Mouse (Mus musculus) layer of hippocampus, adult 8-10 months (tissue): ENCODE results near the gene Astn2. TPM values are rescaled to one million over a fixed set of nuclear protein-coding genes. Genes with fewer than 3 reads are reported as not detected.
A peak's percentile ranks its signal among the peaks of the same experiment; 100 is the strongest.

Experiments used
- DNase-seq, 2 experiments: peaks; one replicate each; pipeline ENCODE4 v3.0.0; 2022; ENCODE audit warnings: low spot score in 2 of 2
- total RNA-seq, 4 experiments: library from RNA; stranded (reverse); gene quantifications; 2 replicates each; pipeline ENCODE4 v1.2.4; 2022

Astn2 gene
- total RNA-seq, 4 experiments from 2014 or later, result 26.5 to 27.7 (median 27.3) TPM

GRCm38 (mm10) chr4:65762116-65762515 is 642.3 kb downstream of the Astn2 start:
- DNase-seq, result no peak

- DNase-seq, result no peak
These were observed 642.8 kb downstream of the Astn2 start for GRCm38 (mm10) chr4:65761658-65762057.

- no peak for DNase-seq
These were observed 645.6 kb downstream of the Astn2 start for GRCm38 (mm10) chr4:65758875-65759201.

GRCm38 (mm10) chr4:65758174-65758874 is 646.1 kb downstream of the Astn2 start:
- DNase-seq, result no peak

DNA sequence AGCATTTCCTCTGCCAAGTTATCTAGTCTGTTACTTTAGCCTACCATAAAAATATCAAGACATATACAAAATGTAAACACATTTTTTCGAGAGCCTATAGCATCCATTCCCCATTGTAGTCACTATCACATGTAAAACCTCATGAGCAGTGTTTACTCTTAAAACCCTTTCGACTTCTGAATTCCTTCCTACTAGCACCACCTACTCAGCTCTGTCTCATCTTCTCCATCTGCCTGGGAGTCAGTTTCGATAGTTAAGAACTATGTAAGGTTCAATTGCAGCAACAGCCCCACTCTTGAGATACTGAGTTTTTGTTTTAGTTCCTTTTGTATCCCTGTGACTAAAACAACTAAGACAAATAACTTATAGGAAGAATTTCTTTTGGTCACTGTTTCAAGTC is 651.5 kb downstream of the Astn2 start:
- no peak for DNase-seq

GRCm38 (mm10) chr4:65744788-65745187 is 659.6 kb downstream of the Astn2 start:
- DNase-seq, result no peak

GRCm38 (mm10) chr4:65744088-65744610 is 660.3 kb downstream of the Astn2 start:
- DNase-seq, result no peak

DNA sequence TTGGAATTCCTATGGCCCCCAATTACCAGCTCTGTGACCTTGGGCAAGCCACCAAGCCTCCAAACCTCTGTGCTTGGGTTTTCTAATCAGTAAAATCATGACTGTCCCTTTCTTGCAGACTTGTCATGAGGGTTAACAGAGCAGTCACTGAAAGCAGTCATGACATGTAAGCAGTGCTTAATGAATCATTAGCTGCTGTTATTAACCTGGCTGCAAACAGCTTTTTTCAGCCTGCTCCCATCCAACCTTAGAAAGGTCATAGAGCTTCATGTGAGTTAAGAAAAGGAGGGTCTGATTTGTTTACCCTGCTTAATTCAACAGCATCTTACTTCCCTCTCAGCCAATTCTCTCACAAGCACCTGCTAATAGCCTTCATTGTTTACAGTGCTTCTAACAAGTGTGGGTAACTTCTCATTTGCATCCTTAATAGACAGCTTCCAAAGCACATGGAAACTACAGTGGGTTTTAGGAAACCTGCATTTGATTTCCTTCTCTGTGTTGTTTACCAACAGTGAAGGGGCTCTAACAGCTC is 661.2 kb downstream of the Astn2 start:
- DNase-seq, result no peak

- DNase-seq, result no peak
These were observed 680.0 kb downstream of the Astn2 start for GRCm38 (mm10) chr4:65724414-65724813.

- no peak for DNase-seq
These were observed 684.8 kb downstream of the Astn2 start for GRCm38 (mm10) chr4:65719610-65720009.

GRCm38 (mm10) chr4:65717899-65718298 is 686.5 kb downstream of the Astn2 start:
- no peak for DNase-seq

DNA sequence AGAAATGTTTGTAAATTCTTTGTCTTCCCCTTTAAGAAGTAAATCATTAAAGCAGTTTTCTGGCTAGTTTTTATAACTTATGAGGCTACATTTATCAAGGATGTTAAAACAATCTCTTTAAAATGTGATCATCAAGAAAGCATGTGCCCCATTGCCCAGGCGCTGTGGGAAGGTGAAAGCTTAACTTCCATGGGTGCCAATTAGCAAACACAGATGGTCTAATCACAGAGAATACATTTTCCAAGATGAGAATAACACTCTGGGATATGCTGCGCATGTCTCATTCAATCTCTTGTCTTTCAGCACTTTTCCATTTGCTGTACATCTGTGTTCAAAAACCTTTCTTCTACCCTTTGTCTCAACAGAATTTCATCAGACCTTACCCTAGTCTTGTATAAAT is 688.3 kb downstream of the Astn2 start:
- DNase-seq, result no peak

GRCm38 (mm10) chr4:65711678-65712077 is 692.7 kb downstream of the Astn2 start:
- DNase-seq, result peak in 1 of 2 experiments; percentile 13

DNA sequence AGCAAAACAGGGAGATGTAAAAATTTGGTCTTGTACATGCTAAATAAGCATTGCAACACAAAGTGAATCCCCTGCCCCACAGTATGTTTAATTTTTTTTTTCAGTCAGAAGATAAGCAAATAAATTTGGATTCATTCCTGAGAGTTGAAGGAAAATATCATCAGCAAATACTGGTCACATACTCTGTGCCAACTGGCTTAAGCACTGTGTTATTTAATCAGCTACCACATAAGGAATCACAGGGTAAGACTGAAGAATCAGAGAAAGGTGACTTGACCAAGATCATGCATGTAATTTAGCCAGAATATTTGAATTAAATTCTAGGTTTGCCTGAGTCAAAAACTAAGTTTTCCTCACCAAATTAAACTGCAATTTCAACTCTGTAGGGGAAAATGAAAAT is 693.8 kb downstream of the Astn2 start:
- DNase-seq, result no peak

GRCm38 (mm10) chr4:65701848-65702247 is 702.6 kb downstream of the Astn2 start:
- no peak for DNase-seq

GRCm38 (mm10) chr4:65699743-65700361 is 704.6 kb downstream of the Astn2 start:
- DNase-seq, result peak; percentile 9 to 35

- peak in 1 of 2 experiments; percentile 22 for DNase-seq
These were observed 709.2 kb downstream of the Astn2 start for GRCm38 (mm10) chr4:65695241-65695640.

DNA sequence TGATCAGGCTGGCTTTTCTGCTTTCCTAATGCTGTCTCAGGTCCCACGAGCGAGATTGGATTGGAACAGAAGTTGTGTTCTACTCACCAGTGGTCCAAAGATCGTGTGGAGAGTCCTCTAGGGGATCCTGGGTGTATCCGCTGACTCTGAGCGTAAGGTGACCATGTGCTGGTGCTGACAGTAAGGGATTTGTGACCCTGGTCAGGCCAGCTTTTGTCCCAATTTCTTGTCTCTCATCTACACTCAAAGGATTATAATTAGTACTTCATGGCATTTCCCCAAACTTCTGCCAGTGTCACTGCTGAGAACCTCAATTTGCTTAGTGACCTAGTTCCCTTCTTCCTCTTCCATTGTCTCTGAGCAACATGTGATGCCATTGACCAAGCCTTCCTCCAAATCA is 710.4 kb downstream of the Astn2 start:
- DNase-seq, result no peak

DNA sequence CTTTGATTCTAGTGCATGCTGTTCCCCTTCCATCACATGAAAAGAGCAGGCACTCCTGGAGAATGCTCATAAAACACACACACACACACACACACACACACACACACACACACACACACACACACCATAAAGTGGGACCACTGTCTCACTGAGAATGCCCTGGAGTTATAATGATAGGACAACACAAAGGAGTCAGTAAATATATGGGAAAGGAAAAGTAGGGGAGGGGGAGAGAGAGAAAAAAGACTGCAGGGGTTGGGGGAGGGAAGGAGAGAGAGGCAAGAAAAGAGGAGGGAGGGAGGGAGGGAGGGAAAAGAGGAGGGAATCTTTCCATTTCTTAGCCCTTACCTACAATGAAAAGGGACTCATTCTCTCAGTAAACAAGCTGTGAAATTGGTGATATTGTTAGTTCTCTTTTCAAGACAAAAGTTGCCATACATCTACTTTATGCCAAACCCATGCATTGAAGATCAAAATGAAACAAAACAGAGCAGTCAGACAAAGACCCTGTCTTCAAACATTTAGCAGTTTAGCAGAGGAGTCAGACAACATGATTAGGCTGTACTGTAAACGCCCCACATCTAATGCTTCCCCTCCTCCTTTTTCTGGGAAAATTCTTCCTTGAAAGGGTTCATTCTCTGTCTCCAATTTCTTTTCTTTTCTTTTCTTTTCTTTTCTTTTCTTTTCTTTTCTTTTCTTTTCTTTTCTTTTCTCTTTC is 717.2 kb downstream of the Astn2 start:
- DNase-seq, result no peak

- no peak for DNase-seq
These were observed 718.0 kb downstream of the Astn2 start for GRCm38 (mm10) chr4:65686258-65687005.

DNA sequence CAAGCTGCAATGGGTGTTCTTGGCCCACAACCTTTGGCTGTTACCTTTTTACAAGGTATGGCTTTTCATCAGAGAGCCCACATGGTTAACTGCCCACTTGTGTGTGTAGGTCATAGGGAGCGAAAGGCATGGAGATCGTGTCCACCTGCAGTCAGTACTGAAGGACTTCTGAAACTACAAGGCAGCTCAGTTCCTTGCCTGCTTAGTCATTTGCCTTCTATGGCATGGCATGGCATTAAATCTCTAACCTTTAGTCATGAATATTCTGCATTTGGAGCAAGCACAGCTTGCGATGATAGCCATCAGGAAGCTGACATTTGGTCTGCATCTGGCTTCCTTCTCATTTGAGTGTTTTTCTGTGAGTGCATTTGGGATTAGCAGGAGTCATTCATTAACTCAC is 720.0 kb downstream of the Astn2 start:
- no peak for DNase-seq
